14 mouse cellular contexts compared by ENCODE assay signal in the genomic region with DNA sequence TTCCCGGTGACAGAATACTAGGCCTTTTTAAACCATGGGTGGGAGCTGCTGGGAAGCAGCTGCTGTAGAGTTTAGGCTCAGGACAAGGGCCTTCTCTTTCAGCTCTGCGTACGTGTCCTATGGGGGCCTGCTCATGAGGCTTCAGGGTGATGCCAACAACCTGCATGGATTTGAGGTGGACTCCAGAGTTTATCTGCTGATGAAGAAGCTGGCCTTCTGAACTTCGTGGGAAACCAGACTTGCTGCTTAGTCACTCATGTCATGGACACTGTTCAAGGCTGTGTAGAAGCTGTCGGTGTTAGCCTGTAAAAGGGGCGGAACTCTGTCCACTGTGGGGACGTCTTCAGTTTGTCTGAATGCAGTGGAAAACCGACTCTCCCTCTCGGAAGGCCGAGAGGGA. TPM values are rescaled to one million over a fixed set of nuclear protein-coding genes. Genes with fewer than 3 reads are reported as not detected.
A peak's percentile ranks its signal among the peaks of the same experiment; 100 is the strongest.
DNase-seq lines count a peak whose midpoint lies in the region.
"Had no signal": no experiment of that assay in that cellular context is flagged by ENCODE, and none has a peak within 500 bp of the region (broad histone marks: within the 10 kb centered on the region; RNA-seq: fewer than 3 reads in every experiment).

No protein-coding gene starts in this region.

- DNase-seq in adrenal gland, adult (ENCODE audit: inconsistent age in 2 of 2, low spot score in 1 of 2), result peak; percentile 74 to 87
- no peak for DNase-seq in adrenal gland, adult 8-10 months
- peak; percentile 40 for DNase-seq in adrenal gland, postnatal 14 days
- DNase-seq in adrenal gland, adult 18-20 months (ENCODE audit: low spot score in 2 of 2), result no peak
- peak; percentile 87 for DNase-seq in heart, adult 11 months
- DNase-seq in heart, adult 8-10 months (ENCODE audit: low spot score), result no peak
- DNase-seq: B cell, adult 2 months; cerebellum, adult 2 months; cerebellum, adult 9-10 months; cerebellum, postnatal 10 days; cerebellum, postnatal 25 days; forebrain, postnatal 0 days had no signal

RNA-seq across cellular contexts. Expression of a gene that starts 4.3 kb away (rescaled TPM):
- 10 to 100 TPM; 44.5 to 52.2 (median 47.6) TPM for total RNA-seq in adrenal gland, adult 8-10 months (2022)
- total RNA-seq in adrenal gland, postnatal 14 days (2021), result 19.5 and 26.8 TPM in 2 replicates
- 10 to 100 TPM; 16.8 to 52.6 TPM for total RNA-seq in adrenal gland, adult 18-20 months (2021)
- 1 to 10 TPM; 1.5 to 3.3 (median 2.1) TPM for total RNA-seq in heart, adult 8-10 months (2022)

RNA-seq across cellular contexts. Expression of a gene that starts 4.3 kb away (rescaled TPM):
- total RNA-seq in adrenal gland, adult 8-10 months (2022), result 10 to 100 TPM; 44.3 to 56.0 (median 51.0) TPM
- total RNA-seq in adrenal gland, postnatal 14 days (2021), result 33.1 and 34.3 TPM in 2 replicates
- 10 to 100 TPM; 28.0 to 37.1 TPM for total RNA-seq in adrenal gland, adult 18-20 months (2021)
- 10 to 100 TPM in 1 of 4 experiments, 1 to 10 TPM in 3; 7.8 to 11.2 (median 9.1) TPM for total RNA-seq in heart, adult 8-10 months (2022)

RNA-seq across cellular contexts. Expression of a gene that starts 11.1 kb away (rescaled TPM):
- 10 to 100 TPM; 10.2 to 30.3 (median 20.0) TPM for total RNA-seq in adrenal gland, adult 8-10 months (2022)
- 5.2 and 5.9 TPM in 2 replicates for total RNA-seq in adrenal gland, postnatal 14 days (2021)
- 10 to 100 TPM in 1 of 2 experiments, 1 to 10 TPM in 1; 9.7 to 12.4 TPM for total RNA-seq in adrenal gland, adult 18-20 months (2021)
- total RNA-seq in heart, adult 8-10 months (2022), result 1 to 10 TPM; 1.4 to 3.3 (median 2.9) TPM
- total RNA-seq: CH12.LX had no signal

RNA-seq across cellular contexts. Expression of a gene that starts 12.5 kb away (rescaled TPM):
- 1 to 10 TPM; 2.3 to 3.1 (median 2.7) TPM for total RNA-seq in adrenal gland, adult 8-10 months (2022)
- 0.71 and 2.8 TPM in 2 replicates for total RNA-seq in adrenal gland, postnatal 14 days (2021)
- total RNA-seq in adrenal gland, adult 18-20 months (2021), result 1 to 10 TPM; 1.2 to 4.2 TPM
- under 1 TPM in 3 of 4 experiments, not detected in 1; 0.27 to 0.31 (median 0.28) TPM for total RNA-seq in heart, adult 8-10 months (2022)
- total RNA-seq: G1E had no signal

RNA-seq across cellular contexts. Expression of a gene that starts 28.8 kb away (rescaled TPM):
- 10 to 100 TPM; 15.1 to 24.4 (median 19.7) TPM for total RNA-seq in adrenal gland, adult 8-10 months (2022)
- total RNA-seq in adrenal gland, postnatal 14 days (2021), result 12.5 and 12.6 TPM in 2 replicates
- 10 to 100 TPM; 11.7 to 16.1 TPM for total RNA-seq in adrenal gland, adult 18-20 months (2021)
- total RNA-seq in heart, adult 8-10 months (2022), result 10 to 100 TPM; 26.2 to 47.4 (median 33.0) TPM

Comparison
In these comparisons a context has a peak if more than half of its experiments do, and no peak if none do; other contexts are left out.
1. DNase-seq: peak in adrenal gland, adult (2 of 2), adrenal gland, postnatal 14 days (single experiment) and heart, adult 11 months (single experiment); none in adrenal gland, adult 8-10 months (single experiment), adrenal gland, adult 18-20 months (0 of 2) and heart, adult 8-10 months (single experiment).